Mouse (Mus musculus): Measurements from ENCODE around the gene Ost4.

DNA sequence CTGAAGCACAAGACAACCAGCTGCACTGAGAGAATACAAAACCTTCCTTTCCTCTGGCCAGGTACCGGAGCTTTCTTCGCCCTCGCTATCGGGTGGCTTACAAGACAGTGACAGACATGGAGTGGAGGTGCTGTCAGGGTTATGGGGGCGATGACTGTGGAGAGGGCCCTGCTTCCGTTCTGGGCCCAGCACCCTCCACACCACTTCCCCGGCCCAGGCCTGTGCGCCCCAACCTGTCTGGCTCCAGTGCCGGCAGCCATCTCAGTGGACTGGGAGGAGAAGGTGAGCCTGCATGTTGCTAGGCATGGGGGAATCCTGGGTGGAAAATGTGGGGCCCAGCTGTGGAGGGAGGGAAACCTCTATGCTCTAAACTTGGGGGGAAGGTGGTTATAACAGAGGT is 7.9 kb upstream of the Ost4 start:
- TF ChIP-seq CTCF (IDR thresholded peaks at IDR 0.05; ENCODE audit: insufficient read depth, low read depth, low read length) (no peak), POLR2A (IDR thresholded peaks at IDR 0.05; ENCODE audit: insufficient read depth, low read depth, low read length) (no peak)
